Mouse (Mus musculus) layer of hippocampus, adult 6 months (tissue): ENCODE results near the gene Foxj1. TPM values are rescaled to one million over a fixed set of nuclear protein-coding genes. Genes with fewer than 3 reads are reported as not detected.

Experiments used
- long read RNA-seq, 2 experiments: library from polyadenylated mRNA; unstranded; transcript quantifications; one replicate each; pipeline ENCODE4 v2.0.0; 2019 to 2020
- polyA plus RNA-seq: library from polyadenylated mRNA; unstranded; fragments of <200 nt; fragmentation: Nextera tagmentation; gene quantifications from 2 replicates; pipeline ENCODE4 v1.2.3, GENCODE M21; 2021

Foxj1 gene
- 2.8 and 4.0 TPM in 2 replicates for polyA plus RNA-seq
- long read RNA-seq, experiment 1 = 0 reads
- long read RNA-seq, experiment 2, partial matches to known transcripts = 2 of 4 reads
- long read RNA-seq, experiment 2, other reads (novel, unspliced or antisense) = 2 of 4 reads

DNA sequence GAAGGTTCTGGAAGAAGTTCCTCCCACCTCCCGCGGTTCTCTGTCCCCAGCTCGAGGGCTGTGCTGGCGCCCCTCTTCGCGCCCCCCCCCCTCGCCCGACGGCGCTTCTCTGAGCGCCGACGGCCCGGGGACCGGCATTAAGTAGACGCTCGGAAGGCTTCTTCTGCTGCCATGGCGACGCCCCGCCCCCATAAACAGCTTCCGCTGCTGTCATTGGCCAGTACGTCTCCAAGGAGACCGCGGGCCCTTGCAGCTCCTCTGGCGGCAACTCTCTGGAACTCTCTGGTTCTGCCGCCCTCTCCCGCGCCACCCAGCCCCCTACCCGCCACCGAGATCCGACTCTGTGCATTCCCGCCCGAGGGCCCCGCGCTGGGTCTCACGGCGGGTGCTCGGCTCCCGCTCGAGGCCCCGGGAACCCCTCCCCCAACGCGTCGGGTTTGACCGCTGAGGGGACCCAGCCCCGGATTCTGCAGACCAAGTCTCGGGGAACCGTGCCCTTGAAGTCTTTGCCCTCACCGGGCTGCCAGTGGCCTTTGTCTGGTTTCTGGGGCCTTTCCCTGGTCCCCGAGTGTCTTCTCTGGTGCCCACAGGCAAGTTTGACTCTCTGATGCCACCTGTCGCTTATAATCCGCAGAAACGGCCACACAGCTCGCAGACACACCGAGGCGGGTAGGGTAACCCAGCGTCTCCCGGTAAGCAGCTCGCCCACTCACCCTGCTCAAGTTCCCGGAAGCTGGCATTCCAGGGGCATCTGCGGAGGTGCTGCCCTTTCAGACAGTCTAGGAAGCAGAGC, at the start of gene Foxj1:
Foxj1 (minus strand) TSS at position 156 of the 793 bp plus-strand sequence.

DNA sequence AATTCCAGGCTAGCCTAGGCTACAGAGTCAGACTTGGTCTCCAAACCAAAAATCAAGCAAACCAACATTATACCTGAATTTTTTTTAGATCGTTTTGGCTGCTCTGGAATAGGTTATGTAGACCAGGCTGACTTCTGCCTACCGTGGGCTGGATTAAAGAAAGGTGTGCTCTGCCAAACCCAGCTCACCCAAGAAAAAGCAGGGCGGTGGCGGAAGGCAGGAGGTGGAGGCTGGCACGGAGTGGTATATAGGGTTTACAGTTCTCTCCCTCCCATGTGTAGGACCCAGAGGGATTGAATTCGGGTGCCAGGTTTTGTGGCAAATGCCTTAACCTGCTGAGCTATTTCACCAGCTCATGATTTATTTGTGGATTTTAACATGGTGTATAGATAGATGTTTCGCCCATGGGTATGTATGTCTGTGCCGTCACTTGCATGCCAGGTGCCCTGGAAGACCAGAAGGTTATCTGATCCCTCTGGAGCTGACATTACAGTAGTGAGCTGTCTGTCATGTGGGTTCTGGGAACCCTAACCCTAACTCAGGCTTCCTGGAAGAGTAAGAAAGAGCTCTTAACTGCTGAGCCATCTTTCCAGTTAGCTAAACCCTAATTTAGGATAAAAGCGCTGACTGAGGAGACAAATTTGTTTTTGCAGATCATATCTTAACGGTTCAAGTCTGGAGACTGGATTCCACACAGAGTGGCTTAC, 28.0 kb downstream of the Foxj1 start, which contains the start of gene Exoc7:
Exoc7 (minus strand) TSS at position 215 of the 707 bp plus-strand sequence.

GRCm38 (mm10) chr11:116280751-116281663, 54.2 kb downstream of the Foxj1 start, which contains the start of gene Galr2:
Gene Galr2, plus strand, starts transcription at chr11:116280939.

Other genes with a start within 250 kb of the Foxj1 start
- gene Wbp2, start 248.4 kb downstream of the Foxj1 start, polyA plus RNA-seq = 285 and 304 TPM in 2 replicates
- 3.4 and 4.0 TPM in 2 replicates for gene Trim47, start 208.2 kb downstream of the Foxj1 start, polyA plus RNA-seq
- 1.7 and 1.8 TPM in 2 replicates for gene Trim65, start 204.3 kb downstream of the Foxj1 start, polyA plus RNA-seq
- 70.8 and 78.4 TPM in 2 replicates for gene Mrpl38, start 196.5 kb downstream of the Foxj1 start, polyA plus RNA-seq
- gene Fbf1, start 167.2 kb downstream of the Foxj1 start, polyA plus RNA-seq = 21.4 and 25.0 TPM in 2 replicates
- 106 and 115 TPM in 2 replicates for gene Ten1, start 136.5 kb downstream of the Foxj1 start, polyA plus RNA-seq
- gene Acox1, start 136.4 kb downstream of the Foxj1 start, polyA plus RNA-seq = 85.6 and 87.9 TPM in 2 replicates
- gene Evpl, start 97.3 kb downstream of the Foxj1 start, polyA plus RNA-seq = 0.38 and 0.49 TPM in 2 replicates
- gene Srp68, start 61.2 kb downstream of the Foxj1 start, polyA plus RNA-seq = 29.3 and 32.2 TPM in 2 replicates
- 0.18 and 0.33 TPM in 2 replicates for gene Galr2, start 54.5 kb downstream of the Foxj1 start, polyA plus RNA-seq
- gene Exoc7, start 28.2 kb downstream of the Foxj1 start, polyA plus RNA-seq = 45.3 and 58.0 TPM in 2 replicates
- 29.6 and 31.2 TPM in 2 replicates for gene Rnf157, start 77.6 kb upstream of the Foxj1 start, polyA plus RNA-seq
- 4.3 and 6.8 TPM in 2 replicates for gene Ubald2, start 98.7 kb upstream of the Foxj1 start, polyA plus RNA-seq
- gene Qrich2, start 130.8 kb upstream of the Foxj1 start, polyA plus RNA-seq = 0.18 TPM in 1 of 2 replicates, not detected in the other
- gene Prpsap1, start 158.8 kb upstream of the Foxj1 start, polyA plus RNA-seq = 58.7 and 68.3 TPM in 2 replicates
- gene Sphk1, start 195.5 kb upstream of the Foxj1 start, polyA plus RNA-seq = 0.93 and 3.0 TPM in 2 replicates
- gene Ube2o, start 246.0 kb upstream of the Foxj1 start, polyA plus RNA-seq = 13.6 TPM in 2 replicates